Mouse (Mus musculus) heart, embryonic 12.5 days (tissue): Measurements from ENCODE around the gene Gm49027. TPM values are rescaled to one million over a fixed set of nuclear protein-coding genes. Genes with fewer than 3 reads are reported as not detected.

Source experiments
- ATAC-seq: fragments of 200-750 bp; cut with Nextera tagmentation; 2 replicates; pipeline ENCODE4 v1.8.0; 2017; ENCODE audit warnings: moderate TSS enrichment, moderate library complexity; ENCODE audit not compliant: insufficient number of reproducible peaks, low FRiP score
- H3K27ac ChIP-seq: fragments of 300-500 bp; sonication (generic); 2 replicates; pipeline ENCODE4 v1.5.1; 2016; ENCODE audit warnings: mild to moderate bottlenecking, moderate library complexity; ENCODE audit not compliant: poor library complexity, severe bottlenecking
- H3K27me3 ChIP-seq: fragments of 300-500 bp; sonication (generic); replicated peaks from 2 replicates; pipeline ENCODE4 v1.6.1; 2016; ENCODE audit warnings: mild to moderate bottlenecking, moderate library complexity
- H3K36me3 ChIP-seq: fragments of 300-500 bp; sonication (generic); 2 replicates; pipeline ENCODE4 v1.6.1; 2016; ENCODE audit warnings: mild to moderate bottlenecking, moderate library complexity
- H3K4me1 ChIP-seq: fragments of 300-500 bp; sonication (generic); replicated peaks from 2 replicates; pipeline ENCODE4 v1.6.1; 2016; ENCODE audit warnings: mild to moderate bottlenecking
- H3K4me2 ChIP-seq: fragments of 300-500 bp; sonication (generic); 2 replicates; pipeline ENCODE4 v1.6.1; 2016; ENCODE audit warnings: mild to moderate bottlenecking, moderate library complexity
- H3K4me3 ChIP-seq: fragments of 300-500 bp; sonication (generic); 2 replicates; pipeline ENCODE4 v1.5.1; 2016; ENCODE audit warnings: mild to moderate bottlenecking
- H3K9ac ChIP-seq: fragments of 300-500 bp; sonication (generic); 2 replicates; pipeline ENCODE4 v1.6.1; 2016; ENCODE audit warnings: mild to moderate bottlenecking, moderate library complexity
- H3K9me3 ChIP-seq: fragments of 300-500 bp; sonication (generic); replicated peaks from 2 replicates; pipeline ENCODE4 v1.6.1; 2016; ENCODE audit warnings: mild to moderate bottlenecking, moderate library complexity
- WGBS: fragments of 180-500 bp; shearing (Covaris S2); methylation state at CpG from one replicate; pipeline ENCODE4 v1.1.7; 2016; 5-methylcytosine and 5-hydroxymethylcytosine counted together
- microRNA-seq: library from miRNA; unstranded; fragments of <30 nt; microRNA quantifications from one replicate; pipeline ENCODE4, GENCODE M21; 2017
- polyA plus RNA-seq: library from polyadenylated mRNA; unstranded; fragments of >200 nt; fragmentation: Nextera tagmentation; extraction: Ambion mirVana; gene quantifications from 2 replicates; pipeline ENCODE4 v1.2.1, GENCODE M21; 2016

Gm49027 gene
- polyA plus RNA-seq, 1 experiment from 2014 or later: 0.13 TPM

GRCm38 (mm10) chr5:123501973-123502372 is 23.3 kb downstream of the Gm49027 start:
- Histone ChIP-seq H3K9ac (no peak overlapping the region), H3K27me3 (peaks cover 36% of the 10 kb centered on the region), H3K27ac (no peak overlapping the region), H3K4me3 (no peak overlapping the region), H3K36me3 (no peaks in the 10 kb centered on the region), H3K9me3 (no peaks in the 10 kb centered on the region), H3K4me2 (no peak overlapping the region), H3K4me1 (peaks cover 16% of the 10 kb centered on the region)
- ATAC-seq: no peak
- 45% methylated on average over 4 of the region's 4 CpGs for WGBS

DNA sequence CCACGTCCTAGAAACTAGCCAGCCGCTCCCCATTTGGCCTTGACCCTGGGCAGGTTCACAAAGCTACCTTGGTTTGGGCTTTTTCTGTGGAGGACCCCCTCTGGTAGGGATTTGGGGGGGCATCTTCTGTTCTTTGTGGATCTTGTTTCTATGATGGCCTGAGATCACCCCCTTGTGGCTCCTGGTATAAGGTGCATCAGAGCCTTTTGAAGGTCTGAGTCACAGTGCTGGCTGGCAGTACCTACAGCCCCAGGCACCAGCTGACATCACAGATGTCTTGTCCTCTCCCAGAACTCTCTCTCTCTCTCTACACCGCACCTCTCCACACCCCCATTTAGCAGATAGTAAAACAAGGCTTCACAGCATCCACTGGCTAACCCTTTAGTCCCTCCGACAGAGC is 25.6 kb downstream of the Gm49027 start:
- no peak overlapping the region for H3K9ac ChIP-seq
- WGBS: 39% methylated on average over 4 of the region's 4 CpGs
- H3K4me1 ChIP-seq: peaks cover 21% of the 10 kb centered on the region
- no peak for ATAC-seq
- H3K4me2 ChIP-seq: no peak overlapping the region
- H3K27ac ChIP-seq: no peak overlapping the region
- no peak overlapping the region for H3K4me3 ChIP-seq
- H3K9me3 ChIP-seq: no peaks in the 10 kb centered on the region
- peaks cover 21% of the 10 kb centered on the region; the same call in 1 of the 2 replicates for H3K27me3 ChIP-seq
- H3K36me3 ChIP-seq: no peaks in the 10 kb centered on the region

- Histone ChIP-seq H3K4me1 (peaks cover 11% of the 10 kb centered on the region), H3K9me3 (no peaks in the 10 kb centered on the region), H3K4me2 (no peak overlapping the region), H3K27ac (no peak overlapping the region), H3K36me3 (no peaks in the 10 kb centered on the region), H3K9ac (no peak overlapping the region), H3K4me3 (no peak overlapping the region), H3K27me3 (peaks cover 6% of the 10 kb centered on the region; the same call in 1 of the 2 replicates)
- 57% methylated on average over 9 of the region's 9 CpGs for WGBS
- no peak for ATAC-seq
Measured at GRCm38 (mm10) chr5:123489935-123490334, 35.4 kb downstream of the Gm49027 start.

DNA sequence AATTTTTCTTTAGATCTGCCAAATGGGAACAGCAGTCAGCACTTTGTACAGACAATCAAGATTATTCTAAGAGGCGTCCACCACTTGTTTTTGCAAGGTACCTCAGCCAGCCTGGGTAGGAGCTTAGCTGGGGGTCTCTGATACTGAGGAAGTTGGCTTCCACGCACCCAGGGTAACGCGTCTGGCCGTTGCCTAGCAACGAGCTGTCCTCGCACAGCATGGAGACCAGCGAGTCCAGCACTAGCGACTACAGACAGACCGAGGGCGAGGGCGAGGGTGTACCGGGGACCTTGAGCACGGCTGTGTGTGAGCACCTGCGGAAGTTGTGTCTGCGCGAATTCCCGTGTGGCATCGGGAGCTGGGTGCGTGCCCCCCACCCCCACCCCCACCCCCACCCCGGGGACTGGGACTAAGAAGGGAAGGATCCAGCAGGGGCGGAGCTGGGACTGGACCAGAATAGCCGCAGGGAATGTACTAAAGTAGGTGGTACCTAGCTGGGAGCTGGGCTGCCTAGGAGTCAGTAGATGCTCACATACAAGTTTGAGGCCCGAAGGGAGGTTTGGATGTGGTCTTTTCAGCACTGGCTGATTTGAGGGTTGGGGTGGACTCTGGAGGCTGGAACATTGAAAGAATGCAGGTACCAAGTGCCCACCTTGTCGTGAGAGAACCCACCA is 36.0 kb downstream of the Gm49027 start, which contains the start of the genes Lrrc43 and Il31:
Gene Lrrc43, plus strand, starts transcription at position 194 of the 674 bp plus-strand sequence.
Gene Il31, minus strand, starts transcription at position 378 of the 674 bp plus-strand sequence.
- Histone ChIP-seq H3K27ac (no peak within 1 kb of the TSS), H3K4me3 (peak within 1 kb of the TSS; percentile 40), H3K27me3 (peaks cover 6% of the 10 kb centered on the region; the same call in 1 of the 2 replicates), H3K9me3 (no peaks in the 10 kb centered on the region), H3K9ac (0 out of 2 replicates have a peak within 1 kb of the TSS, but pooled peaks have one; percentile 24), H3K4me2 (peak within 1 kb of the TSS; percentile 72), H3K36me3 (no peaks in the 10 kb centered on the region), H3K4me1 (peaks cover 11% of the 10 kb centered on the region)
- 8% methylated on average over 25 of the region's 25 CpGs for whole genome bisulfite sequencing
- peak; percentile 48; the same call in 1 of the 2 replicates for ATAC-seq

- Histone ChIP-seq H3K4me3 (no peak overlapping the region), H3K27me3 (peaks cover 6% of the 10 kb centered on the region; the same call in 1 of the 2 replicates), H3K4me2 (no peak overlapping the region), H3K4me1 (peaks cover 11% of the 10 kb centered on the region), H3K27ac (no peak overlapping the region), H3K36me3 (no peaks in the 10 kb centered on the region), H3K9me3 (no peaks in the 10 kb centered on the region), H3K9ac (no peak overlapping the region)
- 78% methylated on average over 11 of the region's 11 CpGs for WGBS
- ATAC-seq: no peak
Measured at GRCm38 (mm10) chr5:123487659-123488395, 37.5 kb downstream of the Gm49027 start.

GRCm38 (mm10) chr5:123473817-123474216 is 51.5 kb downstream of the Gm49027 start:
- H3K9ac ChIP-seq: no peak overlapping the region
- H3K4me3 ChIP-seq: no peak overlapping the region
- no peak for ATAC-seq
- H3K27ac ChIP-seq: no peak overlapping the region
- no peaks in the 10 kb centered on the region for H3K27me3 ChIP-seq
- H3K36me3 ChIP-seq: no peaks in the 10 kb centered on the region
- no peak overlapping the region for H3K4me2 ChIP-seq
- peaks cover 16% of the 10 kb centered on the region for H3K4me1 ChIP-seq
- WGBS: 76% methylated on average over 5 of the region's 5 CpGs
- no peaks in the 10 kb centered on the region for H3K9me3 ChIP-seq

DNA sequence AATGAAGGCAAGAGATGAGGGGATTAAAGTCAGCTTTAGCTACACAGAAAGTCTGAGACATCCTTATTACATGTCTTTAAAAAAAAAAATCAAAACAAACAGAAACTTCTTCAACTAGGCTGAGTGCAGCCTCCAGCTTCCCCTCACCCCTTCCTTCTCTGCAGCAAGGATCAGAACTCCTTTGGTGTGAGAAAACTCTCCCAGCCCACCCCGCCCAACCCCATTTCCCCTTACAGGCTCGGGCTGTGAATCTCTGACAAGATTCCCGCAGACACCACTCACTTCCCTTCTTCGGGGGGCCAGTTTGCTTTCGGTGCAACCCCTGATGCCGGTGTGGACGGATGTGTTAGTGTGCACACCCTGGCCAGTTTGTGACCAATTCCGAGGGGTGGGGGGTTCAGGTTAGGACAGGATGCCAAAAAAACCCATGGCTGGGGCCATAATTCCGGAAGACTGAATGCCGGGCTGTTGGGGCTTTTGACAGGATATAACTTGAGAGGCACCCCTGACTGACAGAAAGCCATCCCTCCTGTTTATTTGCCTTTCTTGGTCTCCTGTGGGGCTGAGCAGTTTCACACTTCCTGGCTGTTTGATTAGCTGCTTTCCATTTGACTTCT is 54.4 kb downstream of the Gm49027 start:
- no peak overlapping the region for H3K27ac ChIP-seq
- peak overlapping the region; percentile 34 for H3K4me3 ChIP-seq
- peaks cover 16% of the 10 kb centered on the region for H3K4me1 ChIP-seq
- no peaks in the 10 kb centered on the region for H3K9me3 ChIP-seq
- peak overlapping the region; percentile 58; the same call in 1 of the 2 replicates for H3K9ac ChIP-seq
- no peaks in the 10 kb centered on the region for H3K27me3 ChIP-seq
- H3K36me3 ChIP-seq: no peaks in the 10 kb centered on the region
- peak overlapping the region; percentile 64 for H3K4me2 ChIP-seq
- 12% methylated on average over 10 of the region's 10 CpGs for WGBS
- ATAC-seq: no peak; the same call in 1 of the 2 replicates

DNA sequence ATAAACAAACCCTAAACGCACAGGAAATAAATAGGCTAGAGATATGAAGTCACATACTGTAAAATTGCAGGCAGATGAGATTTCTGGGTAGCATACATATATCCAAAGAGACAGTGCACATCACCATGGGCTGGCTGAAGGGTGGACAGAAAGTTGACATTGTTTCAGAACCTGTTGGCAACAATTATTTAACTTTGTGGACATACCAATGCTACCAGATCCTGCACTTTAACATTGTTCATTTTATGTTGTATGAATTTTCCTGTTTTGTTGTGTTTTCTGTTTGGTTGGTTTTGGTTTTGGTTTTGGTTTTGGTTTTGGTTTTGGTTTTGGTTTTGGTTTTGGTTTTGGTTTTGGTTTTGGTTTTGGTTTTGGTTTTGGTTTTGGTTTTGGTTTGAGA is 60.6 kb downstream of the Gm49027 start:
- Histone ChIP-seq H3K4me3 (no peak overlapping the region), H3K36me3 (no peaks in the 10 kb centered on the region), H3K4me1 (no peaks in the 10 kb centered on the region), H3K4me2 (no peak overlapping the region), H3K9ac (no peak overlapping the region), H3K27me3 (no peaks in the 10 kb centered on the region), H3K27ac (no peak overlapping the region), H3K9me3 (no peaks in the 10 kb centered on the region)
- 81% methylated on average over 1 of the region's 1 CpGs for WGBS
- ATAC-seq: no peak

Small RNA genes lying within 50 kb of the gene (microRNA-seq; reads per million reads assigned to microRNA genes)
- gene Mir7647: 0.94 reads per million

Other genes starting within 250 kb of the Gm49027 start
- 16.3 and 16.6 TPM in 2 replicates for gene Bcl7a, start 181.7 kb downstream of the Gm49027 start, polyA plus RNA-seq
- gene Mlxip, start 130.7 kb downstream of the Gm49027 start, polyA plus RNA-seq: 14.2 TPM in 2 replicates
- gene Lrrc43, start 36.2 kb downstream of the Gm49027 start, polyA plus RNA-seq: not detected in 2 replicates
- not detected in 2 replicates for gene Il31, start 36.0 kb downstream of the Gm49027 start, polyA plus RNA-seq
- 0.18 and 0.27 TPM in 2 replicates for gene B3gnt4, start 15.0 kb downstream of the Gm49027 start, polyA plus RNA-seq
- 90.5 and 94.0 TPM in 2 replicates for gene Diablo, start 1.3 kb downstream of the Gm49027 start, polyA plus RNA-seq
- gene Vps33a, start 47.5 kb upstream of the Gm49027 start, polyA plus RNA-seq: 20.0 and 23.4 TPM in 2 replicates
- 62.3 and 65.2 TPM in 2 replicates for gene Clip1, start 159.1 kb upstream of the Gm49027 start, polyA plus RNA-seq
- 69.6 and 77.5 TPM in 2 replicates for gene Zcchc8, start 195.6 kb upstream of the Gm49027 start, polyA plus RNA-seq
- gene Rsrc2, start 223.9 kb upstream of the Gm49027 start, polyA plus RNA-seq: 95.9 and 105 TPM in 2 replicates
- gene Kntc1, start 224.2 kb upstream of the Gm49027 start, polyA plus RNA-seq: 30.7 and 31.8 TPM in 2 replicates